Mouse (Mus musculus): ENCODE data around the gene Awat2.

- TF ChIP-seq CTCF (IDR thresholded peaks at IDR 0.05; ENCODE audit: extremely low read depth, insufficient read length, insufficient replicate concordance, low read depth, low read length) (no peak), POLR2A (IDR thresholded peaks at IDR 0.05; ENCODE audit: low read depth, low read length) (no peak)
Observed at GRCm38 (mm10) chrX:100392304-100392703, 50.2 kb downstream of the Awat2 start.

All from small intestine, adult 2 months (tissue).